19 mouse cellular contexts compared by ENCODE assay signal in the genomic region with DNA sequence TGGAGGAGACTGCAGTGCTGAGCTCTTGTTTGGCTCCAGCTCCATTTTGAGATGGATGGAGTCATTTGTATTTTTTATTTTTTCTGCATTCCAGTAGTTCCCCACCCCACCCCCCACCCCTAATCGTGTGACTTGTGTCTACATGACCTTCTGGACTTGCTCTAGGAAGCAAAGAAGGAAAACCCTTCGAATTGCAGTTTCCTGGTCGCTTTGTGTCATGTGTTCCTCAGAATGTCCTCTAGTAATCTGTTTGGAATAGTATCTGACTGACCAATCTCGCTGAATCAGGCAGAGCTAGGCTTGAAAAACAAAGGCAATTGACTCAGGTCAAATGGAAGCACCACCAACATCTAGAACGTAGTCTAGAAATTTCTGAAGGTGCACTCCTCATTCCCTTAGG. TPM values are rescaled to one million over a fixed set of nuclear protein-coding genes. Genes with fewer than 3 reads are reported as not detected.
DNase-seq lines count a peak whose midpoint lies in the region; ATAC-seq and TF ChIP-seq lines count a peak whose summit lies in the region.
"Had no signal": no experiment of that assay in that cellular context is flagged by ENCODE, and none has a peak within 500 bp of the region (broad histone marks: within the 10 kb centered on the region; RNA-seq: fewer than 3 reads in every experiment).

No protein-coding gene starts in this region.

- H3K9me3 ChIP-seq in forebrain, embryonic 14.5 days (replicated peaks; ENCODE audit: control insufficient read depth, low read length): no peaks in the 10 kb centered on the region
- H3K9me3 ChIP-seq in forebrain, embryonic 12.5 days: no peaks in the 10 kb centered on the region
- H3K9me3 ChIP-seq in liver, embryonic 16.5 days (replicated peaks; ENCODE audit: control insufficient read depth, low read length): no peaks in the 10 kb centered on the region
- H3K9me3 ChIP-seq in stomach, postnatal 0 days (ENCODE audit: control insufficient read depth, low read length): no peaks in the 10 kb centered on the region
- H3K9me3 ChIP-seq: heart, embryonic 15.5 days; hindbrain, embryonic 13.5 days had no signal

- no peaks in the 10 kb centered on the region for H3K27me3 ChIP-seq in forebrain, embryonic 14.5 days (replicated peaks; ENCODE audit: control insufficient read depth, insufficient read depth, low read length)
- H3K27me3 ChIP-seq in forebrain, embryonic 12.5 days: no peaks in the 10 kb centered on the region
- H3K27me3 ChIP-seq in kidney, adult 2 months (replicated peaks; ENCODE audit: control insufficient read depth, insufficient read depth, low read length): no peaks in the 10 kb centered on the region
- no peaks in the 10 kb centered on the region for H3K27me3 ChIP-seq in liver, embryonic 16.5 days (ENCODE audit: control insufficient read depth, insufficient read depth, low read depth, low read length)
- H3K27me3 ChIP-seq in stomach, postnatal 0 days (ENCODE audit: control insufficient read depth, insufficient read depth, low read length): no peaks in the 10 kb centered on the region
- H3K27me3 ChIP-seq: heart, embryonic 15.5 days; hindbrain, embryonic 13.5 days had no signal

- H3K27ac ChIP-seq in forebrain, embryonic 14.5 days (ENCODE audit: low read depth, low read length): peak overlapping the region; percentile 39; the same call in 1 of the 2 replicates
- H3K27ac ChIP-seq in forebrain, embryonic 12.5 days: no peak overlapping the region
- peak overlapping the region; percentile 50; the same call in 1 of the 2 replicates for H3K27ac ChIP-seq in kidney, adult 2 months (ENCODE audit: insufficient read depth, low read depth, low read length)
- H3K27ac ChIP-seq in liver, embryonic 16.5 days (ENCODE audit: low read length): no peak overlapping the region
- H3K27ac ChIP-seq in stomach, postnatal 0 days (replicated peaks): no peak overlapping the region; the same call in 1 of the 2 replicates
- H3K27ac ChIP-seq: forebrain, embryonic 10.5 days; heart, adult 2 months; heart, embryonic 15.5 days; hindbrain, embryonic 13.5 days; hindbrain, postnatal 0 days had no signal

- TF ChIP-seq EP300 in stomach, postnatal 0 days (optimal IDR thresholded peaks at IDR 0.05): no peak

- H3K4me2 ChIP-seq in forebrain, embryonic 14.5 days (ENCODE audit: low read length): no peak overlapping the region
- no peak overlapping the region for H3K4me2 ChIP-seq in forebrain, embryonic 12.5 days
- H3K4me2 ChIP-seq in liver, embryonic 16.5 days (ENCODE audit: low read depth, low read length): no peak overlapping the region
- 0 out of 2 replicates have a peak overlapping the region, but pooled peaks have one; percentile 8 for H3K4me2 ChIP-seq in stomach, postnatal 0 days (replicated peaks; ENCODE audit: low read depth)
- H3K4me2 ChIP-seq: heart, embryonic 11.5 days; hindbrain, embryonic 13.5 days had no signal

- H3K36me3 ChIP-seq in forebrain, embryonic 14.5 days (ENCODE audit: control insufficient read depth, insufficient read depth, low read length): peaks cover 5% of the 10 kb centered on the region
- H3K36me3 ChIP-seq in forebrain, embryonic 12.5 days (replicated peaks): peaks cover 10% of the 10 kb centered on the region
- H3K36me3 ChIP-seq in kidney, adult 2 months (ENCODE audit: control insufficient read depth, insufficient read depth, low read length): no peaks in the 10 kb centered on the region
- H3K36me3 ChIP-seq in liver, embryonic 16.5 days (ENCODE audit: control insufficient read depth, insufficient read depth): no peaks in the 10 kb centered on the region
- H3K36me3 ChIP-seq in stomach, postnatal 0 days (ENCODE audit: control insufficient read depth, insufficient read depth, low read length): no peaks in the 10 kb centered on the region
- H3K36me3 ChIP-seq: heart, embryonic 15.5 days had no signal

- ATAC-seq in forebrain, embryonic 14.5 days: no peak
- ATAC-seq in forebrain, embryonic 12.5 days (ENCODE audit: low FRiP score): no peak
- ATAC-seq in liver, embryonic 16.5 days (ENCODE audit: low read depth): peak; percentile 11; the same call in 1 of the 2 replicates
- ATAC-seq in stomach, postnatal 0 days (ENCODE audit: low FRiP score, low TSS enrichment): peak; percentile 35; the same call in 1 of the 2 replicates
- ATAC-seq: hindbrain, postnatal 0 days had no signal

- 85% methylated on average over 5 of the region's 5 CpGs for WGBS in forebrain, embryonic 14.5 days
- WGBS in forebrain, embryonic 12.5 days: 82% methylated on average over 5 of the region's 5 CpGs
- 35% methylated on average over 5 of the region's 5 CpGs for WGBS in kidney, adult 2 months
- WGBS in liver, embryonic 16.5 days (ENCODE audit: insufficient replicate concordance): 36% methylated on average over 5 of the region's 5 CpGs
- WGBS in stomach, postnatal 0 days: 28% methylated on average over 5 of the region's 5 CpGs

- no peak for TF ChIP-seq POLR2A in kidney, adult 2 months (IDR thresholded peaks at IDR 0.05; ENCODE audit: low read depth, low read length)

- H3K4me1 ChIP-seq in forebrain, embryonic 14.5 days (ENCODE audit: control insufficient read depth, insufficient read depth, low read length): peaks cover 17% of the 10 kb centered on the region
- H3K4me1 ChIP-seq in forebrain, embryonic 12.5 days: peaks cover 20% of the 10 kb centered on the region
- 0 out of 2 replicates have a peak, but pooled peaks cover 5% of the 10 kb centered on the region for H3K4me1 ChIP-seq in kidney, adult 2 months (ENCODE audit: control insufficient read depth, insufficient read depth, low read length)
- no peaks in the 10 kb centered on the region for H3K4me1 ChIP-seq in liver, embryonic 16.5 days (ENCODE audit: control insufficient read depth, low read depth, low read length)
- H3K4me1 ChIP-seq in stomach, postnatal 0 days (replicated peaks; ENCODE audit: control insufficient read depth, insufficient read depth): peaks cover 2% of the 10 kb centered on the region; the same call in 1 of the 2 replicates
- H3K4me1 ChIP-seq: heart, embryonic 15.5 days had no signal

- H3K9ac ChIP-seq in forebrain, embryonic 14.5 days (ENCODE audit: low read length): no peak overlapping the region
- H3K9ac ChIP-seq in forebrain, embryonic 12.5 days: no peak overlapping the region
- no peak overlapping the region for H3K9ac ChIP-seq in liver, embryonic 16.5 days (ENCODE audit: low read depth, low read length)
- no peak overlapping the region for H3K9ac ChIP-seq in stomach, postnatal 0 days (ENCODE audit: low read length)
- H3K9ac ChIP-seq: heart, embryonic 15.5 days; hindbrain, embryonic 13.5 days had no signal

- DNase-seq in forebrain, embryonic 14.5 days (ENCODE audit: low spot score): no peak
- DNase-seq in kidney, adult 2 months: peak; percentile 54
- no peak for DNase-seq in kidney, postnatal 10 days
- DNase-seq in liver: no peak
- peak; percentile 21 for DNase-seq in stomach, postnatal 0 days (ENCODE audit: low spot score)
- no peak for DNase-seq in gastrocnemius, postnatal 10 days
- DNase-seq: adrenal gland, postnatal 10 days; cerebellum, adult 11 months; cerebellum, adult 8-10 months had no signal

- TF ChIP-seq CTCF in kidney, adult 2 months (conservative IDR thresholded peaks at IDR 0.05; ENCODE audit: insufficient read depth, insufficient read length, low read depth, low read length): no peak
- TF ChIP-seq CTCF in stomach, postnatal 0 days (IDR thresholded peaks at IDR 0.05; ENCODE audit: low read depth): no peak

- H3K4me3 ChIP-seq in forebrain, embryonic 14.5 days (ENCODE audit: low read depth, low read length): no peak overlapping the region
- no peak overlapping the region for H3K4me3 ChIP-seq in forebrain, embryonic 12.5 days (replicated peaks)
- no peak overlapping the region for H3K4me3 ChIP-seq in kidney, adult 2 months (ENCODE audit: insufficient read depth, low read depth, low read length)
- no peak overlapping the region for H3K4me3 ChIP-seq in liver, embryonic 16.5 days (ENCODE audit: low read depth, low read length)
- H3K4me3 ChIP-seq in stomach, postnatal 0 days (ENCODE audit: low read depth, low read length): no peak overlapping the region
- H3K4me3 ChIP-seq: erythroblast, embryonic 14.5 days; forebrain, embryonic 10.5 days; heart, adult 2 months; heart, embryonic 15.5 days; hindbrain, embryonic 13.5 days had no signal

RNA-seq across cellular contexts. Expression of gene Fmnl2, which starts 15.0 kb away (rescaled TPM):
- polyA plus RNA-seq in forebrain, embryonic 14.5 days (2014; fragmentation: Nextera tagmentation; extraction: Ambion mirVana): 21.3 and 23.0 TPM in 2 replicates
- 13.9 and 14.6 TPM in 2 replicates for polyA plus RNA-seq in forebrain, embryonic 12.5 days (2016; fragmentation: Nextera tagmentation; extraction: Ambion mirVana)
- polyA plus RNA-seq in kidney, adult 2 months (2012; rRNA removed): 2.7 and 4.3 TPM in 2 replicates
- polyA plus RNA-seq in liver, embryonic 16.5 days (2015; fragmentation: Nextera tagmentation; extraction: Ambion mirVana): 0.39 and 0.53 TPM in 2 replicates
- 2.6 and 3.0 TPM in 2 replicates for polyA plus RNA-seq in stomach, postnatal 0 days (2015; fragmentation: Nextera tagmentation; extraction: Ambion mirVana)
- total RNA-seq in gastrocnemius, postnatal 10 days (2021): 10 to 100 TPM; 10.1 to 11.7 TPM
- total RNA-seq: MEL had no signal
- polyA plus RNA-seq: erythroblast, embryonic 14.5 days had no signal

Comparison
In these comparisons a context has a peak if more than half of its experiments do, and no peak if none do; other contexts are left out.
1. DNase-seq: peak in kidney, adult 2 months (single experiment) and stomach, postnatal 0 days (single experiment); none in forebrain, embryonic 14.5 days (single experiment), kidney, postnatal 10 days (single experiment), liver (single experiment) and gastrocnemius, postnatal 10 days (single experiment).
2. H3K27ac ChIP-seq: peak in forebrain, embryonic 14.5 days (single experiment) and kidney, adult 2 months (single experiment); none in forebrain, embryonic 12.5 days (single experiment), liver, embryonic 16.5 days (single experiment) and stomach, postnatal 0 days (single experiment).
3. ATAC-seq: peak in liver, embryonic 16.5 days (single experiment) and stomach, postnatal 0 days (single experiment); none in forebrain, embryonic 14.5 days (single experiment) and forebrain, embryonic 12.5 days (single experiment).